29 mouse cellular contexts compared by ENCODE assay signal in the genomic region with DNA sequence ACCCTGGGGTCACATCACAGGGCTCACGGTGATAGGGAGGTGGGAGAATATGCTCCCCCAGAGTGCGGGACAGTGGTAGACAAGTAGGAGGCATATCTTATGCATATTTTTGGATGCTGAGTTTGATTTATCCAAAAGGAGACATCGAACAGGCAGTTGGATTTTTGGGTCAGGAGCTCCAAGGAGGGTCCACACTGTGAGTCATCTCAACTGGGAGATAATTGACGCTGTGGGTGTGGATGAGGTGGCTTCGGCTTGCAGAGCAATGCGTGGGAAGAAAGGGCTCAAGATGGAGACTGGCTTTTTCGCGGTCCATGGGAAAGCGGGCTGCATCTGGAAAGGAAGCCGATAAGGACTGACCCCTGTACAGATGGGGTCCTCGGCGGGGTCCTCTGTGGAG.
A peak's percentile ranks its signal among the peaks of the same experiment; 100 is the strongest.
DNase-seq lines count a peak whose midpoint lies in the region; ATAC-seq lines count a peak whose summit lies in the region.
"Had no signal": no experiment of that assay in that cellular context is flagged by ENCODE, and none has a peak within 500 bp of the region (broad histone marks: within the 10 kb centered on the region; RNA-seq: fewer than 3 reads in every experiment).

No protein-coding gene starts in this region.

- H3K4me3 ChIP-seq in hindbrain, embryonic 11.5 days (ENCODE audit: low read depth, low read length): no peak overlapping the region
- no peak overlapping the region for H3K4me3 ChIP-seq in hindbrain, embryonic 12.5 days
- H3K4me3 ChIP-seq in midbrain, embryonic 13.5 days (replicated peaks): no peak overlapping the region
- H3K4me3 ChIP-seq in midbrain, embryonic 15.5 days: no peak overlapping the region
- H3K4me3 ChIP-seq: embryonic facial prominence, embryonic 13.5 days; forebrain, embryonic 10.5 days; kidney, embryonic 15.5 days; limb, embryonic 12.5 days; liver, embryonic 15.5 days had no signal

- WGBS in hindbrain, embryonic 11.5 days: 91% methylated on average over 12 of the region's 12 CpGs
- 85% methylated on average over 12 of the region's 12 CpGs for WGBS in hindbrain, embryonic 12.5 days
- 88% methylated on average over 12 of the region's 12 CpGs for WGBS in midbrain, embryonic 13.5 days
- 90% methylated on average over 12 of the region's 12 CpGs for WGBS in midbrain, embryonic 15.5 days

- H3K27me3 ChIP-seq in hindbrain, embryonic 11.5 days (ENCODE audit: control insufficient read depth, insufficient read depth, low read length): no peaks in the 10 kb centered on the region
- no peaks in the 10 kb centered on the region for H3K27me3 ChIP-seq in hindbrain, embryonic 12.5 days
- H3K27me3 ChIP-seq in midbrain, embryonic 13.5 days: no peaks in the 10 kb centered on the region
- no peaks in the 10 kb centered on the region for H3K27me3 ChIP-seq in midbrain, embryonic 15.5 days (replicated peaks)
- H3K27me3 ChIP-seq: CH12.LX; embryonic facial prominence, embryonic 13.5 days; kidney, embryonic 15.5 days; liver, embryonic 15.5 days had no signal

- ATAC-seq in hindbrain, embryonic 11.5 days (ENCODE audit: low FRiP score): no peak
- ATAC-seq in hindbrain, embryonic 12.5 days (ENCODE audit: low FRiP score): no peak
- no peak for ATAC-seq in midbrain, embryonic 13.5 days
- no peak for ATAC-seq in midbrain, embryonic 15.5 days (replicated peaks)
- ATAC-seq: activated CD4-positive, CD25-positive, alpha-beta regulatory T cell, adult 4 months; forebrain, postnatal 0 days; hindbrain, embryonic 16.5 days had no signal

- no peaks in the 10 kb centered on the region for H3K36me3 ChIP-seq in hindbrain, embryonic 11.5 days (ENCODE audit: control insufficient read depth, insufficient read depth, low read length)
- no peaks in the 10 kb centered on the region for H3K36me3 ChIP-seq in hindbrain, embryonic 12.5 days
- no peaks in the 10 kb centered on the region for H3K36me3 ChIP-seq in midbrain, embryonic 13.5 days
- H3K36me3 ChIP-seq in midbrain, embryonic 15.5 days (replicated peaks): no peaks in the 10 kb centered on the region
- H3K36me3 ChIP-seq: embryonic facial prominence, embryonic 13.5 days; forebrain, embryonic 10.5 days; kidney, embryonic 15.5 days; limb, embryonic 12.5 days; liver, embryonic 15.5 days had no signal

- no peak overlapping the region for H3K4me2 ChIP-seq in hindbrain, embryonic 11.5 days (replicated peaks; ENCODE audit: low read depth, low read length)
- no peak overlapping the region for H3K4me2 ChIP-seq in hindbrain, embryonic 12.5 days (replicated peaks)
- H3K4me2 ChIP-seq in midbrain, embryonic 13.5 days (replicated peaks): no peak overlapping the region
- no peak overlapping the region for H3K4me2 ChIP-seq in midbrain, embryonic 15.5 days
- H3K4me2 ChIP-seq: embryonic facial prominence, embryonic 13.5 days; heart, embryonic 11.5 days; kidney, embryonic 15.5 days; limb, embryonic 12.5 days; liver, embryonic 15.5 days; lung, embryonic 14.5 days had no signal

- H3K9me3 ChIP-seq in hindbrain, embryonic 11.5 days (ENCODE audit: control insufficient read depth, low read length): no peaks in the 10 kb centered on the region
- 0 out of 2 replicates have a peak, but pooled peaks cover 3% of the 10 kb centered on the region for H3K9me3 ChIP-seq in hindbrain, embryonic 12.5 days (replicated peaks)
- 0 out of 2 replicates have a peak, but pooled peaks cover 7% of the 10 kb centered on the region for H3K9me3 ChIP-seq in midbrain, embryonic 13.5 days
- H3K9me3 ChIP-seq in midbrain, embryonic 15.5 days: no peaks in the 10 kb centered on the region
- H3K9me3 ChIP-seq: kidney, embryonic 15.5 days; liver, embryonic 15.5 days had no signal

- H3K27ac ChIP-seq in hindbrain, embryonic 11.5 days (ENCODE audit: low read depth, low read length): 0 out of 2 replicates have a peak overlapping the region, but pooled peaks have one; percentile 11
- no peak overlapping the region for H3K27ac ChIP-seq in hindbrain, embryonic 12.5 days
- H3K27ac ChIP-seq in midbrain, embryonic 13.5 days: peak overlapping the region; percentile 27; the same call in 1 of the 2 replicates
- no peak overlapping the region for H3K27ac ChIP-seq in midbrain, embryonic 15.5 days
- H3K27ac ChIP-seq: embryonic facial prominence, embryonic 13.5 days; forebrain, embryonic 10.5 days; kidney, embryonic 15.5 days; limb, embryonic 12.5 days; liver, embryonic 15.5 days had no signal

- H3K9ac ChIP-seq in hindbrain, embryonic 11.5 days (ENCODE audit: low read depth, low read length): no peak overlapping the region
- no peak overlapping the region for H3K9ac ChIP-seq in hindbrain, embryonic 12.5 days
- no peak overlapping the region for H3K9ac ChIP-seq in midbrain, embryonic 13.5 days (replicated peaks)
- H3K9ac ChIP-seq in midbrain, embryonic 15.5 days: no peak overlapping the region
- H3K9ac ChIP-seq: embryonic facial prominence, embryonic 13.5 days; forebrain, postnatal 0 days; kidney, embryonic 15.5 days; limb, embryonic 12.5 days; liver, embryonic 15.5 days; lung, embryonic 14.5 days had no signal

- DNase-seq in cerebellum, adult 8-10 months: peak; percentile 22
- DNase-seq in cerebellum, postnatal 25 days: no peak
- DNase-seq in hindbrain, embryonic 11.5 days (ENCODE audit: low spot score): no peak
- peak; percentile 72 for DNase-seq in brain, adult 2 months (ENCODE audit: low read depth, low spot score)
- DNase-seq: adrenal gland, adult 2 months; adrenal gland, postnatal 36 days; cerebellum, adult 9-11 months; forebrain, postnatal 0 days; gastrocnemius, postnatal 14 days; heart, postnatal 36 days; kidney, adult 18-20 months; kidney, postnatal 25 days; lung, embryonic 14.5 days; lung, postnatal 14 days; right cerebral cortex, postnatal 25 days; spleen, adult 18-20 months; thymus, postnatal 14 days had no signal

- H3K4me1 ChIP-seq in hindbrain, embryonic 11.5 days (replicated peaks; ENCODE audit: control insufficient read depth, insufficient read depth, low read length): no peaks in the 10 kb centered on the region
- H3K4me1 ChIP-seq in hindbrain, embryonic 12.5 days: peaks cover 28% of the 10 kb centered on the region
- H3K4me1 ChIP-seq in midbrain, embryonic 13.5 days (replicated peaks): peaks cover 27% of the 10 kb centered on the region
- peaks cover 27% of the 10 kb centered on the region for H3K4me1 ChIP-seq in midbrain, embryonic 15.5 days
- H3K4me1 ChIP-seq: liver, embryonic 15.5 days had no signal

Comparison
In these comparisons a context has a peak if more than half of its experiments do, and no peak if none do; other contexts are left out.
1. DNase-seq: peak in cerebellum, adult 8-10 months (single experiment) and brain, adult 2 months (single experiment); none in cerebellum, postnatal 25 days (0 of 2) and hindbrain, embryonic 11.5 days (single experiment).
2. H3K27ac ChIP-seq: peak in hindbrain, embryonic 11.5 days (single experiment) and midbrain, embryonic 13.5 days (single experiment); none in hindbrain, embryonic 12.5 days (single experiment) and midbrain, embryonic 15.5 days (single experiment).